Mouse (Mus musculus): ENCODE measurements around the gene Zfp683. TPM values are rescaled to one million over a fixed set of nuclear protein-coding genes. Genes with fewer than 3 reads are reported as not detected.

The Zfp683 gene
- polyA plus RNA-seq, 1 experiment from 2014 or later, result not detected

DNA sequence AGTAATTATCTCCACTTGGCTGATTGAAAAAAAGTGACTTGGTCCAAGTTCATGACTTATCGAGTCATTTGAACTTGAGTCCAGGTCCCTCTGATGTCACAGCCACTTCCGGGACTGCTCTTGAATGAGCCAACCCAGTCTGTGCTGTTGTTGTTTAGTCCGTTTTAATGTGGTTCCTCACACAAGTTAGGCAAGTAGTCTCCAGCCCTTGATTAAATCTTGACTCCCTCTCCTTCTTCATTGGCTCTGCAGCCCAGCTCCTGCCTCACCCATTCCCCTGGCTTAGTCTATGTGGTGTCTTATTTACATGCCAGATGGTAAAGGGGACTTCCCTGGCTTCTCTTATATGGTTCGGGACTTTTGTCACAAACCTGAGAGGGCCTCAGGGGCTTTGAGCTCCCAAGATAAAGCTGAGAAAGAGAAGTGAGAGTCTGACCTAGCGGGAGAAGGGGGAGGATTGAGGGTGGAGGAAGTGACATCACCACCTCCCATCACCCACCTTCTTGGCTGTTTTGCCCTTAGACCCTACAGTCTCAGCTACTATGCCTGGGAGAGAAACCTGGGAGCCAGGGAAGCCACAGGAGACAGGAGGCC is 43.5 kb downstream of the Zfp683 start:
- 75% methylated on average over 5 of the region's 5 CpGs for WGBS

DNA sequence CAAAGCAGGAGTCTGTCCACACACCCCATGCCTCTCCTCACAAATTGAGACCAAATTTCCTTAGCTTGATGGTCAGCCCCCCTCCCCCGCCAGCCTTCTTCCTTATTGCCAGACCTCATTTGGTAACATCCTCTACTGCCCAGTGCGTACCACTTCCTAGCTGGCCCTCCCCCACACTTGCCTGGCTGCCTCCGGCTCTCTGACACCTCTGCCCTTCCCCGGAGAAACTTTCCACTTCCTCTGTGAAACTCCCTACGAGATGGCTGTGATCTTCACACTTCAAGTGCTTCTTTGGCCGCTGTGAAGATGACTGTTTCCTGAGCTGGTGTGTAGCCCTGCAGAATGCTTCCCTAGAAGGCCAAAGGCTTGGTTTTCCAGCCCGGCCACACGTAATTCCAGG is 45.0 kb downstream of the Zfp683 start:
- ATAC-seq (replicated peaks; ENCODE audit: low FRiP score), result no peak
- Histone ChIP-seq H3K36me3 (no peaks in the 10 kb centered on the region), H3K9ac (no peak overlapping the region), H3K27me3 (no peaks in the 10 kb centered on the region), H3K27ac (peak overlapping the region; percentile 71), H3K4me2 (no peak overlapping the region), H3K9me3 (replicated peaks) (no peaks in the 10 kb centered on the region), H3K4me3 (replicated peaks) (no peak overlapping the region), H3K4me1 (peaks cover 10% of the 10 kb centered on the region)
- WGBS, result 18% methylated on average over 8 of the region's 8 CpGs

More for the DNA sequence above, 43.5 kb downstream of the Zfp683 start:
- ATAC-seq (replicated peaks; ENCODE audit: low FRiP score), result no peak
- no peaks in the 10 kb centered on the region for H3K36me3 ChIP-seq
- no peaks in the 10 kb centered on the region for H3K9me3 ChIP-seq (replicated peaks)
- H3K4me1 ChIP-seq, result peaks cover 3% of the 10 kb centered on the region; the same call in 1 of the 2 replicates
- no peak overlapping the region for H3K9ac ChIP-seq
- no peaks in the 10 kb centered on the region for H3K27me3 ChIP-seq
- no peak overlapping the region for H3K4me2 ChIP-seq
- no peak overlapping the region for H3K27ac ChIP-seq
- H3K4me3 ChIP-seq (replicated peaks), result no peak overlapping the region

DNA sequence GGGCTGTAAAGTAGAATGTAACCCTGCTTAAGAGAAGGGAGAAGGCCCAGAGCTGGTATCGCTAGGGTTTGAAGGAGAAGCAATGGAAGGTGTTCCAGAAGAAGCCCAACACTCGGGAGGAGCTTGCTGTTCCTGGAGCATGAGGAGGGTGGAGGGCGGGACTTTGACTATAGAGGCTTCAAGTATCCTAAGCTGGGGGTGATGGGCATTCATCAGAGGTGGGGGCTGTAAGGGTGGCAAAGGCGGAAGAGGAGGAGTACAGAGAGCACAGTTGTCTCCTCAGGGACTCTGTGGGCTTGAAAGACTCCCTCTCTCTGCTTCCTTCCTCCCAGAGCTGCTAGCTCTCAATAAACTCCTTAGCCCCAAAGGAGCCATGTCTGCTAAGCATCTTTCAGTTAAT is 46.6 kb downstream of the Zfp683 start:
- no peaks in the 10 kb centered on the region for H3K9me3 ChIP-seq (replicated peaks)
- ATAC-seq (replicated peaks; ENCODE audit: low FRiP score), result no peak
- no peaks in the 10 kb centered on the region for H3K36me3 ChIP-seq
- H3K4me1 ChIP-seq, result peaks cover 10% of the 10 kb centered on the region
- H3K27ac ChIP-seq, result no peak overlapping the region
- H3K27me3 ChIP-seq, result no peaks in the 10 kb centered on the region
- H3K4me3 ChIP-seq (replicated peaks), result no peak overlapping the region
- 84% methylated on average over 4 of the region's 4 CpGs for WGBS
- no peak overlapping the region for H3K9ac ChIP-seq
- H3K4me2 ChIP-seq, result no peak overlapping the region

DNA sequence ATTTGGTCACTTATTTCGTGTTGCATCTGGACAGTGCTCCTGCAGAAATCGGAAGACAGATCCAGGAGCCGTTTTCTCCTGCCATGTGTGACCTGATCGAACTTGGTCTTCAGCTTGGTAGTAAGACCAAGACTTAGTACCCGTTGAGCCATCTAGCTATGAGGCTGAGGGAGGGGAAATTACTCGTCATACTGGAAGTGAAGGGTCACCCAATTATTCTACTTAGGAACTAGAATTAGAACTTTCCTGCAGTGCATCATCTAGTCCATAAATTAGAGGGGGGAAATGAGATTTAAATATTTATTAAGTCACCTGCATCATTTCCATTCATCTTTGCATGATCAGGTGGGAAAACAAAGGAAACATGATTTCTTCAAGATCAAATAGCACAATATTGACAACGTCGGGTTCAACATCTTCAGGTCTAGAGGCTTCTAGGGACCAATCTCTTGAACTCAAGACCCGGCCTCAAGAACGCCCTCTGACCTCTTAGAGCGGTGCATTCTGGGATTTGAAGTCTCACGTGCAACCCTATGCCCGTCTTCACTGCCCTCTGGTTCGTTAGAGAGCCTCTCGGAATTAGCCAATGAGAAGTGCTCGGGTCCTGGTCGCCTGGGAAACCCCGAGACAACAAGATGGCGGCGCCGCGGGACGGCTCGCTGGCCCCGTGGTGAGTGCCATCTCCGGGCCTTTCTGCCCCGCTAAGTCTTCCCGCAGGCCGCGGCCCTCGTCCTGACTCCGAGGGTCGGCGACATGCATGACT is 48.5 kb downstream of the Zfp683 start, which contains the start of gene Ubxn11:
Ubxn11 (plus strand) TSS at position 592 of the 763 bp plus-strand sequence.
- Histone ChIP-seq H3K4me3 (replicated peaks) (peak within 1 kb of the TSS; percentile 86), H3K27ac (peak within 1 kb of the TSS; percentile 16; the same call in 1 of the 2 replicates), H3K9ac (peak within 1 kb of the TSS; percentile 68), H3K36me3 (no peaks in the 10 kb centered on the region), H3K27me3 (no peaks in the 10 kb centered on the region), H3K4me2 (peak within 1 kb of the TSS; percentile 75), H3K9me3 (replicated peaks) (no peaks in the 10 kb centered on the region), H3K4me1 (peaks cover 10% of the 10 kb centered on the region)
- peak; percentile 95 for ATAC-seq (replicated peaks; ENCODE audit: low FRiP score)
- 17% methylated on average over 34 of the region's 34 CpGs for WGBS

DNA sequence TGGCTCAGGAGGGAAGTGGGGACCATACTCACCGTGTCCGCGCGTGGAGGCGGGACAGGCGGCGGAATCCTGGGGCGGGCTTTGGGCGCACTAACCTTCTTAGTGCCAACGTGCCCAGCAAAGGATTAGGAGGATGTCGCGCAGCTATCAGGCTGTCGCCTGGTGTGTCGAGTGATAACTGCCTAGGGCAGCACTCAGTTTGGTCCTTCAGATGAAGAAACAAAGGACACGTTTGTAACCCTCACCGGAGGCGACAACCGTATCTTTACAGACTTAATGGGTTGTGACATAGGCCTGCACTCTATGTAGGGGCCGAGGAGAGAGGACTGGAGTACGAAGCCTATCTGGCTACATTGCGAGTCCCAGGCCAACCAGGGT is 49.1 kb downstream of the Zfp683 start:
- Histone ChIP-seq H3K27ac (peak overlapping the region; percentile 16; the same call in 1 of the 2 replicates), H3K9me3 (replicated peaks) (no peaks in the 10 kb centered on the region), H3K9ac (peak overlapping the region; percentile 68), H3K4me2 (peak overlapping the region; percentile 75), H3K36me3 (no peaks in the 10 kb centered on the region), H3K4me3 (replicated peaks) (peak overlapping the region; percentile 86), H3K27me3 (no peaks in the 10 kb centered on the region), H3K4me1 (peaks cover 10% of the 10 kb centered on the region)
- peak; percentile 49 for ATAC-seq (replicated peaks; ENCODE audit: low FRiP score)
- WGBS, result 3% methylated on average over 21 of the region's 21 CpGs

DNA sequence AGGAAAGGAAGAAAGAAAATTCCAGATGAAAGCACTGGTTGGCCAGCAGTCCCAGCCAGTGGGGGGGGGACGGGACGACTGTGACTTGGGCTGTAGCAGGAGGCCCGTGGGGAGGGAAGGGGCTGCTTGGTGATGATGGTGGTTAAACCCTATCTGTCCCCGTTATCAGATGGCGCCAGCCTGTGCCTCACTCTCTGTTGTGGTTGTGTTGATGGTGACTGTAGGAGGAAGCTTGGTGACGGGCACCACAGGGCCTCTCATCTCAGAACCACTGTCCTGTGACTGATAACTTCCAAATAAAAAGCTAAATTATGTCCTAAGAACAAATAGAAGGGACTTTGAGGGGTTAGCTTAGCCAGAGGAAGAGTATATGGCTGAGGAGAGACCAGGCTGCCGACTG is 52.5 kb downstream of the Zfp683 start:
- H3K4me2 ChIP-seq, result no peak overlapping the region
- H3K27ac ChIP-seq, result no peak overlapping the region
- H3K9me3 ChIP-seq (replicated peaks), result no peaks in the 10 kb centered on the region
- no peak overlapping the region for H3K4me3 ChIP-seq (replicated peaks)
- peaks cover 7% of the 10 kb centered on the region for H3K4me1 ChIP-seq
- H3K27me3 ChIP-seq, result no peaks in the 10 kb centered on the region
- WGBS, result 70% methylated on average over 7 of the region's 7 CpGs
- ATAC-seq (replicated peaks; ENCODE audit: low FRiP score), result no peak
- H3K9ac ChIP-seq, result no peak overlapping the region
- no peaks in the 10 kb centered on the region for H3K36me3 ChIP-seq

DNA sequence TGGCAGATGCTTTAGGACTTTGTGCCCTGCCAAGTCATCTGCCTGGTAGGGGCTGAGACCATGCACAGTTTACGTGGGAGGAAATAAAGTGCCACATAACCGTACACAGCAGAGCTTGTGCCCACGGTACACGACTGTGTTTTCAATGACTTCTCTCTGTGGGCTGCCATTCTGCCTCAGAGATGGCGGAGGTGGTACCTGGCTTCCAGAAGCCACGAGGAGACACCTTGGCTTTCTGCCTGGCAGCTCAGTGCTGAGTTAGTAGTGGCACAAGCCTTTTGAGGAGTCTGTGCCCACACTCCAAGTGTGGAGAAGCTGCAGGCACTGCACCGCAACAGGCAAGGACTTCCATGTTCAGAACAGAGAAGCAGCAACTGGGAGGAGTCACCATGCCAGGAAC is 54.1 kb downstream of the Zfp683 start:
- 83% methylated on average over 7 of the region's 7 CpGs for WGBS

DNA sequence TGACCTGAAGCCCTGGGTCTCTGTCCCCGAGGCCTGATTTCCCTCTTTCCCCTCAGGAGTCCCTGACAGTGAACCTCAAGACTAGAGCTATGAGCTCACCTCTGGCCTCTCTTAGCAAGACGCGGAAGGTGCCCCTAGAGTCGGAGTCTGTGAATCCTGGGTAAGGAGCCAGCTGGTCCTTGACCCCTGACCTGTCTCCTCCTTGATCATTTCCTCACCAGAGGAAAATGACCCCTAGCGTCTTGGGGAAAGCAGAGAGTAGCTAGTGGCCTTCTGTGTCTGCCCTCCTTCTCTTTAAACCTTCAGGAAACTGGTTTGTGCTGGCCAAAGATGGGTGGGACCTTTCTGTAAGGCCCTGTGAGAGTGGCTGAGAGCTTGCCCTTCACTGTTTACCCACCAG is 54.6 kb downstream of the Zfp683 start:
- 22% methylated on average over 5 of the region's 5 CpGs for WGBS
- no peaks in the 10 kb centered on the region for H3K36me3 ChIP-seq

More for the DNA sequence above, 54.1 kb downstream of the Zfp683 start:
- no peak overlapping the region for H3K9ac ChIP-seq
- H3K27me3 ChIP-seq, result no peaks in the 10 kb centered on the region
- no peak overlapping the region for H3K4me2 ChIP-seq
- H3K9me3 ChIP-seq (replicated peaks), result no peaks in the 10 kb centered on the region
- H3K4me3 ChIP-seq (replicated peaks), result no peak overlapping the region
- no peak overlapping the region for H3K27ac ChIP-seq
- no peak for ATAC-seq (replicated peaks; ENCODE audit: low FRiP score)
- peaks cover 5% of the 10 kb centered on the region for H3K4me1 ChIP-seq
- no peaks in the 10 kb centered on the region for H3K36me3 ChIP-seq

More for the DNA sequence above, 54.6 kb downstream of the Zfp683 start:
- ATAC-seq (replicated peaks; ENCODE audit: low FRiP score), result no peak
- H3K4me1 ChIP-seq, result peaks cover 2% of the 10 kb centered on the region
- no peak overlapping the region for H3K9ac ChIP-seq
- no peak overlapping the region for H3K4me3 ChIP-seq (replicated peaks)
- H3K9me3 ChIP-seq (replicated peaks), result no peaks in the 10 kb centered on the region
- no peak overlapping the region for H3K4me2 ChIP-seq
- no peak overlapping the region for H3K27ac ChIP-seq
- H3K27me3 ChIP-seq, result no peaks in the 10 kb centered on the region

Other genes with a start within 250 kb of the Zfp683 start
- 44.5 and 47.5 TPM in 2 replicates for gene Rps6ka1, start 166.0 kb upstream of the Zfp683 start, polyA plus RNA-seq (2015; fragmentation: Nextera tagmentation; extraction: Ambion mirVana)
- gene Hmgn2, start 85.2 kb upstream of the Zfp683 start, polyA plus RNA-seq (2015; fragmentation: Nextera tagmentation; extraction: Ambion mirVana), result 2,667 and 2,783 TPM in 2 replicates
- 47.4 and 48.4 TPM in 2 replicates for gene Dhdds, start 52.9 kb upstream of the Zfp683 start, polyA plus RNA-seq (2015; fragmentation: Nextera tagmentation; extraction: Ambion mirVana)
- 0.17 and 0.18 TPM in 2 replicates for gene Lin28a, start 35.0 kb upstream of the Zfp683 start, polyA plus RNA-seq (2015; fragmentation: Nextera tagmentation; extraction: Ambion mirVana)
- 3.9 and 4.4 TPM in 2 replicates for gene Crybg2, start 7.0 kb downstream of the Zfp683 start, polyA plus RNA-seq (2015; fragmentation: Nextera tagmentation; extraction: Ambion mirVana)
- 12.0 and 12.2 TPM in 2 replicates for gene Cd52, start 41.2 kb downstream of the Zfp683 start, polyA plus RNA-seq (2015; fragmentation: Nextera tagmentation; extraction: Ambion mirVana)
- gene Ubxn11, start 48.7 kb downstream of the Zfp683 start, polyA plus RNA-seq (2015; fragmentation: Nextera tagmentation; extraction: Ambion mirVana), result 10.5 and 11.1 TPM in 2 replicates
- 395 and 412 TPM in 2 replicates for gene Sh3bgrl3, start 75.0 kb downstream of the Zfp683 start, polyA plus RNA-seq (2015; fragmentation: Nextera tagmentation; extraction: Ambion mirVana)
- gene Cep85, start 133.3 kb downstream of the Zfp683 start, polyA plus RNA-seq (2015; fragmentation: Nextera tagmentation; extraction: Ambion mirVana), result 106 and 125 TPM in 2 replicates
- gene Gm7534, start 149.2 kb downstream of the Zfp683 start, polyA plus RNA-seq (2015; fragmentation: Nextera tagmentation; extraction: Ambion mirVana), result 0.24 and 0.30 TPM in 2 replicates
- gene Catsper4, start 173.5 kb downstream of the Zfp683 start, polyA plus RNA-seq (2015; fragmentation: Nextera tagmentation; extraction: Ambion mirVana), result 0.30 and 0.55 TPM in 2 replicates
- gene Cnksr1, start 184.6 kb downstream of the Zfp683 start, polyA plus RNA-seq (2015; fragmentation: Nextera tagmentation; extraction: Ambion mirVana), result 7.3 and 8.3 TPM in 2 replicates
- gene E130218I03Rik, start 189.8 kb downstream of the Zfp683 start, polyA plus RNA-seq (2015; fragmentation: Nextera tagmentation; extraction: Ambion mirVana), result 0.26 and 0.68 TPM in 2 replicates
- 15.6 and 15.8 TPM in 2 replicates for gene Zfp593, start 191.8 kb downstream of the Zfp683 start, polyA plus RNA-seq (2015; fragmentation: Nextera tagmentation; extraction: Ambion mirVana)
- gene Gm30191, start 193.1 kb downstream of the Zfp683 start, polyA plus RNA-seq (2015; fragmentation: Nextera tagmentation; extraction: Ambion mirVana), result not detected in 2 replicates
- 10.6 and 12.1 TPM in 2 replicates for gene Grrp1, start 200.3 kb downstream of the Zfp683 start, polyA plus RNA-seq (2015; fragmentation: Nextera tagmentation; extraction: Ambion mirVana)
- gene Pdik1l, start 234.1 kb downstream of the Zfp683 start, polyA plus RNA-seq (2015; fragmentation: Nextera tagmentation; extraction: Ambion mirVana), result 21.6 TPM in 2 replicates

Data from kidney, embryonic 15.5 days (tissue).